Mouse (Mus musculus) liver, adult 2 months (tissue): ENCODE measurements around the gene Rex1bd. TPM values are rescaled to one million over a fixed set of nuclear protein-coding genes. Genes with fewer than 3 reads are reported as not detected.

Source experiments
- DNase-seq: peaks from one replicate; pipeline ENCODE4 v3.0.0-alpha.2; 2011; ENCODE audit warnings: low read depth, low spot score; ENCODE audit errors: extremely low read depth
- H3K27ac ChIP-seq: fragments of 200-500 bp; replicated peaks from 2 replicates; pipeline ENCODE4 v1.5.1; 2012; ENCODE audit warnings: low read depth, mild to moderate bottlenecking, control low read depth, inconsistent platforms, low read length; ENCODE audit not compliant: insufficient read depth
- H3K27me3 ChIP-seq: fragments of 200-500 bp; 2 replicates; pipeline ENCODE4 v1.6.1; 2012; ENCODE audit warnings: mild to moderate bottlenecking, moderate library complexity, low read length, inconsistent platforms; ENCODE audit not compliant: control insufficient read depth, insufficient read depth
- H3K36me3 ChIP-seq: fragments of 200-500 bp; 2 replicates; pipeline ENCODE4 v1.6.1; 2012; ENCODE audit warnings: low read length, inconsistent platforms; ENCODE audit not compliant: control insufficient read depth, insufficient read depth
- H3K4me1 ChIP-seq: fragments of 200-500 bp; 2 replicates; pipeline ENCODE4 v1.6.1; 2011; ENCODE audit warnings: low read length; ENCODE audit not compliant: control insufficient read depth, insufficient read depth
- H3K4me3 ChIP-seq: fragments of 200-500 bp; 2 replicates; pipeline ENCODE4 v1.5.1; 2011; ENCODE audit warnings: low read depth, mild to moderate bottlenecking, control low read depth, low read length, moderate library complexity; ENCODE audit not compliant: insufficient read depth
- H3K79me2 ChIP-seq: fragments of 200-500 bp; 2 replicates; pipeline ENCODE4 v1.6.1; 2012; ENCODE audit warnings: inconsistent platforms, mild to moderate bottlenecking, low read length, moderate library complexity; ENCODE audit not compliant: control insufficient read depth, insufficient read depth
- H3K9ac ChIP-seq: fragments of 200-500 bp; 2 replicates; pipeline ENCODE4 v1.6.1; 2012; ENCODE audit warnings: low read depth, mild to moderate bottlenecking, control low read depth, inconsistent platforms, low read length
- CTCF ChIP-seq: fragments of 200-500 bp; IDR thresholded peaks from 2 replicates; pipeline ENCODE4 v1.5.1; 2011; ENCODE audit warnings: low read depth, low read length, control low read depth
- POLR2A ChIP-seq: fragments of 200-500 bp; IDR thresholded peaks from 2 replicates; pipeline ENCODE4 v1.6.1; 2011; ENCODE audit warnings: low read length, control low read depth; ENCODE audit not compliant: insufficient read depth; ENCODE audit errors: extremely low read depth
- WGBS: fragments of 180-500 bp; shearing (Covaris S2); methylation state at CpG from one replicate; pipeline ENCODE4 v1.1.7; 2018; 5-methylcytosine and 5-hydroxymethylcytosine counted together
- polyA plus RNA-seq: library from polyadenylated mRNA; depleted of rRNA; stranded (reverse); fragments of >200 nt; gene quantifications from 2 replicates; pipeline ENCODE4 v1.2.3, GENCODE M21; 2012
- total RNA-seq: library from RNA; depleted of rRNA; stranded (reverse); fragments of >200 nt; gene quantifications from 2 replicates; pipeline ENCODE4 v1.2.3, GENCODE M21; 2014

Gene Rex1bd
- total and polyA plus RNA-seq, 2 experiments = 60.8 to 141 TPM

- Histone ChIP-seq H3K27me3 (peaks cover 24% of the 10 kb centered on the region), H3K4me1 (peaks cover 2% of the 10 kb centered on the region; the same call in 1 of the 2 replicates), H3K36me3 (no peaks in the 10 kb centered on the region), H3K4me3 (no peak overlapping the region), H3K9ac (no peak overlapping the region), H3K27ac (no peak overlapping the region), H3K79me2 (no peaks in the 10 kb centered on the region)
- TF ChIP-seq POLR2A = no peak
- TF ChIP-seq CTCF = no peak
- no peak for DNase-seq
- 32% methylated on average over 10 of the region's 12 CpGs for WGBS
Observed at GRCm38 (mm10) chr8:70495771-70496062, 10.8 kb downstream of the Rex1bd start.

- Histone ChIP-seq H3K79me2 (no peaks in the 10 kb centered on the region), H3K36me3 (no peaks in the 10 kb centered on the region), H3K27ac (no peak overlapping the region), H3K4me1 (no peaks in the 10 kb centered on the region), H3K27me3 (peaks cover 24% of the 10 kb centered on the region), H3K9ac (no peak overlapping the region), H3K4me3 (no peak overlapping the region)
- TF ChIP-seq POLR2A (no peak), CTCF (no peak)
- 15% methylated on average over 20 of the region's 21 CpGs for WGBS
- no peak for DNase-seq
Observed at GRCm38 (mm10) chr8:70495001-70495770, 11.4 kb downstream of the Rex1bd start.

GRCm38 (mm10) chr8:70494416-70494945 is 12.1 kb downstream of the Rex1bd start:
- no peak overlapping the region for H3K9ac ChIP-seq
- no peaks in the 10 kb centered on the region for H3K4me1 ChIP-seq
- peaks cover 30% of the 10 kb centered on the region for H3K27me3 ChIP-seq
- H3K4me3 ChIP-seq = no peak overlapping the region
- TF ChIP-seq POLR2A (no peak), CTCF (no peak)
- no peak overlapping the region for H3K27ac ChIP-seq
- H3K36me3 ChIP-seq = no peaks in the 10 kb centered on the region
- no peaks in the 10 kb centered on the region for H3K79me2 ChIP-seq
- no peak for DNase-seq
- 9% methylated on average over 28 of the region's 28 CpGs for WGBS

GRCm38 (mm10) chr8:70493692-70494415 is 12.7 kb downstream of the Rex1bd start:
- Histone ChIP-seq H3K27me3 (peaks cover 36% of the 10 kb centered on the region), H3K27ac (no peak overlapping the region), H3K4me1 (no peaks in the 10 kb centered on the region; the same call in 1 of the 2 replicates), H3K9ac (no peak overlapping the region), H3K79me2 (no peaks in the 10 kb centered on the region), H3K36me3 (no peaks in the 10 kb centered on the region), H3K4me3 (no peak overlapping the region)
- WGBS = 5% methylated on average over 42 of the region's 47 CpGs
- no peak for TF ChIP-seq POLR2A
- no peak for TF ChIP-seq CTCF
- no peak for DNase-seq

GRCm38 (mm10) chr8:70492664-70493640 is 13.6 kb downstream of the Rex1bd start, which contains the start of gene Crlf1:
TSS of gene Crlf1 (plus strand) at chr8:70493158.
- no peak within 1 kb of the TSS for H3K9ac ChIP-seq
- no peak within 1 kb of the TSS for H3K27ac ChIP-seq
- H3K4me1 ChIP-seq = peaks cover 2% of the 10 kb centered on the region
- H3K4me3 ChIP-seq = peak within 1 kb of the TSS; percentile 10; the same call in 1 of the 2 replicates
- no peaks in the 10 kb centered on the region for H3K79me2 ChIP-seq
- H3K27me3 ChIP-seq = peaks cover 39% of the 10 kb centered on the region
- H3K36me3 ChIP-seq = no peaks in the 10 kb centered on the region
- WGBS = 3% methylated on average over 75 of the region's 93 CpGs
- no peak for DNase-seq
- TF ChIP-seq POLR2A = no peak
- TF ChIP-seq CTCF = no peak
